Mouse (Mus musculus): ENCODE data around the gene Tmc3. TPM values are rescaled to one million over a fixed set of nuclear protein-coding genes. Genes with fewer than 3 reads are reported as not detected.

Tmc3 gene
- polyA plus RNA-seq, 1 experiment: 1.0 TPM

GRCm38 (mm10) chr7:83667936-83668645 lies 83.4 kb downstream of the Tmc3 start:
- no peak for DNase-seq
- Histone ChIP-seq H3K27ac (ENCODE audit: insufficient read depth, low read depth, low read length) (no peak overlapping the region), H3K4me3 (ENCODE audit: insufficient read depth, low read depth, low read length) (no peak overlapping the region), H3K4me1 (ENCODE audit: control insufficient read depth, insufficient read depth, low read length) (no peaks in the 10 kb centered on the region), H3K27me3 (replicated peaks; ENCODE audit: control insufficient read depth, insufficient read depth, low read length) (no peaks in the 10 kb centered on the region), H3K36me3 (ENCODE audit: control insufficient read depth, insufficient read depth, low read length) (no peaks in the 10 kb centered on the region)
- WGBS: 87% methylated on average over 5 of the region's 5 CpGs
- no peak for TF ChIP-seq CTCF (conservative IDR thresholded peaks at IDR 0.05; ENCODE audit: insufficient read depth, insufficient read length, low read depth, low read length)
- no peak for TF ChIP-seq POLR2A (IDR thresholded peaks at IDR 0.05; ENCODE audit: low read depth, low read length)

DNA sequence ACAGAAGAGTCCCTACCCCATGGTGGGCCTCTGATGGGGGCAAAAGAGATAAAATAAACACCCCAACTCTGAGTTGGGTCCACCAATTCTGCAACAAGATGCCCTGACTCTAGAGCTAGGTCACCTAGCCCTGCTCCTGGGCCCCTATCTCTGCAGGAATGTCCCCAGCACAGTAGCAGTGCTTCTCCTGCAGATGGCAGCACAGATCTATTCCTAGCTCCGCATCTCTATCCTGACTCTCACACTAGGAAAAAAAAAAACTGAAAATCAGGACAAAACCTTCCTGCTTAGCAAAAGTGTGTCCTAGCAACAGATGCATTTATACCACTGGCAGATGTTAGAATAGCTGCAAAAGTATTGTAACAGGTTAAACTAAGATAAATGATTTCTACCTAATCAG lies 84.0 kb downstream of the Tmc3 start:
- Histone ChIP-seq H3K27ac (ENCODE audit: insufficient read depth, low read depth, low read length) (no peak overlapping the region), H3K4me3 (ENCODE audit: insufficient read depth, low read depth, low read length) (no peak overlapping the region), H3K36me3 (ENCODE audit: control insufficient read depth, insufficient read depth, low read length) (no peaks in the 10 kb centered on the region), H3K4me1 (ENCODE audit: control insufficient read depth, insufficient read depth, low read length) (no peaks in the 10 kb centered on the region), H3K27me3 (replicated peaks; ENCODE audit: control insufficient read depth, insufficient read depth, low read length) (no peaks in the 10 kb centered on the region)
- 21% methylated on average over 1 of the region's 1 CpGs for WGBS
- TF ChIP-seq POLR2A (IDR thresholded peaks at IDR 0.05; ENCODE audit: low read depth, low read length) (no peak), CTCF (conservative IDR thresholded peaks at IDR 0.05; ENCODE audit: insufficient read depth, insufficient read length, low read depth, low read length) (peak; percentile 83)
- peak; percentile 64 for DNase-seq

GRCm38 (mm10) chr7:83671573-83671972 lies 86.8 kb downstream of the Tmc3 start:
- H3K4me3 ChIP-seq (ENCODE audit: insufficient read depth, low read depth, low read length): no peak overlapping the region
- DNase-seq: no peak
- no peaks in the 10 kb centered on the region for H3K4me1 ChIP-seq (ENCODE audit: control insufficient read depth, insufficient read depth, low read length)
- no peak for TF ChIP-seq CTCF (conservative IDR thresholded peaks at IDR 0.05; ENCODE audit: insufficient read depth, insufficient read length, low read depth, low read length)
- no peak for TF ChIP-seq POLR2A (IDR thresholded peaks at IDR 0.05; ENCODE audit: low read depth, low read length)
- H3K27me3 ChIP-seq (replicated peaks; ENCODE audit: control insufficient read depth, insufficient read depth, low read length): no peaks in the 10 kb centered on the region
- 85% methylated on average over 6 of the region's 6 CpGs for WGBS
- no peak overlapping the region for H3K27ac ChIP-seq (ENCODE audit: insufficient read depth, low read depth, low read length)
- H3K36me3 ChIP-seq (ENCODE audit: control insufficient read depth, insufficient read depth, low read length): no peaks in the 10 kb centered on the region

Other genes starting within 250 kb of the Tmc3 start
- 80.0 and 88.2 TPM in 2 replicates for gene Stard5, start 47.0 kb downstream of the Tmc3 start, polyA plus RNA-seq (2012; rRNA removed)
- 3.1 and 6.9 TPM in 2 replicates for gene Il16, start 160.8 kb downstream of the Tmc3 start, polyA plus RNA-seq (2012; rRNA removed)
- not detected in 2 replicates for gene Cfap161, start 210.0 kb downstream of the Tmc3 start, polyA plus RNA-seq (2012; rRNA removed)

All from kidney, adult 2 months (tissue).